Mouse (Mus musculus) layer of hippocampus, adult 11-12 months (tissue): ENCODE measurements around the gene Insr.
"Not testable (repeated sequence)": the region's sequence is repeated elsewhere in the genome, so short reads cannot be mapped to it uniquely, and the experiment has no call there.

Experiments
- DNase-seq: peaks from one replicate; pipeline ENCODE4 v3.0.0; 2022; ENCODE audit warnings: low spot score

The Insr gene

GRCm38 (mm10) chr8:3187456-3187855, 92.0 kb downstream of the Insr start:
- DNase-seq, result no peak

DNA sequence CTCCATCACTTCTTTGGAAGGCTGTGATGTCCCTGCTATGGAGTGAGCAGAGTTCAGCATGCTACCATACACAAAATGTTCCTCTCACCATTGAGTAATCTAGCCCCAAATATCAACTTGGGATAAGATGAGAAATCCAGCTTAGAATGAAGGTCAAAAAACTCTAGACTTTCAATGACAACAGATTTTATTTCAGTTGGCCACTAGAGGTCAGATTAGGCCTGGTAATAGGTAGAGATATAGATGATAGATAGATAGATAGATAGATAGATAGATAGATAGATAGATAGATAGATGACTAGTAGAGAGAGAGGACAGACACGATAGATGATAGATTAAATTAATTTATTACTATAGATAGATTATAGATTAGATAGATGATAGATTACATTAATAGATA, 99.5 kb downstream of the Insr start:
- DNase-seq, result no peak

GRCm38 (mm10) chr8:3177440-3177839, 102.0 kb downstream of the Insr start:
- no peak for DNase-seq

- no peak for DNase-seq
These were observed 107.2 kb downstream of the Insr start for GRCm38 (mm10) chr8:3172246-3172645.

DNA sequence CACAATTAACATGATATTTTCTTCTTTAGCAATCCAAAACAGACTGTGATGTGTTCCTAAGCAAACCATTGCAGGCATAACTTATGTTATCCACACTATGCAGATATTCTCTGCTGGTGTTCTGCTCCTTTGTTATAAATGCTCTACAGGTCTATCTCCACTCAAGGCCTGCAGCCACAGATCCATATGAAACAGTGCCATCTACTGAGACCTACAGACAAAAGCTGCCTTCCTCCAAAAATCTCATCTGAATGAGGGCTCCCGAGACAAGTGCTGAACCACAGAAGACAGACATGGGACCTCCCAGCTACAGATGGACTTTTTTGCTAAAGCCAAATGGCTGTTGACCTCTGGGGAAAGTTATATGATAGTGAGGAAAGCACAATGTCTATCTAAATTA, 132.9 kb downstream of the Insr start:
- no peak for DNase-seq

- DNase-seq, result not testable (repeated sequence)
These were observed 179.0 kb downstream of the Insr start for GRCm38 (mm10) chr8:3100416-3100815.
